Mouse (Mus musculus) ES-E14 (cell line): ENCODE results near the gene Prok1.

ENCODE experiments used
- CHD2 ChIP-seq: IDR thresholded peaks from 2 replicates; pipeline ENCODE4 v1.6.1; 2014; ENCODE audit warnings: mild to moderate bottlenecking, low read depth, low read length, inconsistent platforms
- ZNF384 ChIP-seq: IDR thresholded peaks from 2 replicates; pipeline ENCODE4 v1.6.1; 2012; ENCODE audit warnings: low read depth, low read length, inconsistent platforms

DNA sequence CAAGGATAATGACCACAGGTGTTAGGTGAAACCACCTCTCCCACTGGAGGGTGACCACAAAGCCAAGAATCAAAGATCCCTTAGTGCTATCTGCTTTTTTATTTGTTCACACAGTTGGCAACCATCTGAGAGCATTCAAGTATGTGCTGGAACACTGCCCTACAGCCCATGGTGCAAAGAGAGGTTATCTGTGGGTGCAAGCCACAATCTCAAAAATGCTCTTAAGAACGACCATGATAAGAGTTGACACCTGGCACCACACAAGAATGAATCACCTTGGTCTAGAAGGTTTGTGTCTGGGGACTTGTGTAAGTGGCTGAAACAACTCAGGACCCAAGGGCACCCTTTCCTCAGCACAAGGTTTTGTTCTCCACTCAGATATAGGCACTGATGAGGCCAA is 16.3 kb downstream of the Prok1 start:
- TF ChIP-seq CHD2 (no peak), ZNF384 (no peak)
